Mouse (Mus musculus) myocyte (in vitro differentiated cells): ENCODE results near the gene Xxylt1. TPM values are rescaled to one million over a fixed set of nuclear protein-coding genes. Genes with fewer than 3 reads are reported as not detected.

Experiments used
- H3K27me3 ChIP-seq: one replicate; pipeline ENCODE4 v1.6.1; 2011; ENCODE audit not compliant: control insufficient read depth, insufficient read depth, insufficient read length
- H3K36me3 ChIP-seq: one replicate; pipeline ENCODE4 v1.6.1; 2011; ENCODE audit not compliant: control insufficient read depth, insufficient read depth
- H3K4me2 ChIP-seq: one replicate; pipeline ENCODE4 v1.6.1; 2011; ENCODE audit warnings: low read depth, control low read depth
- H3K4me3 ChIP-seq: one replicate; pipeline ENCODE4 v1.5.1; 2011; ENCODE audit warnings: mild to moderate bottlenecking, control low read depth, moderate library complexity
- H3K79me2 ChIP-seq: one replicate; pipeline ENCODE4 v1.6.1; 2011; ENCODE audit not compliant: control insufficient read depth, insufficient read depth
- H3ac ChIP-seq: one replicate; pipeline ENCODE4 v1.6.1; 2011; ENCODE audit not compliant: control insufficient read depth, insufficient read length
- CEBPB ChIP-seq: IDR thresholded peaks from 2 replicates; pipeline ENCODE4 v1.6.1; 2011; ENCODE audit warnings: mild to moderate bottlenecking, moderate library complexity; ENCODE audit not compliant: poor library complexity, insufficient read depth, severe bottlenecking
- E2F4 ChIP-seq: IDR thresholded peaks from one replicate; pipeline ENCODE4 v1.6.1; 2011; ENCODE audit warnings: mild to moderate bottlenecking, control low read depth, moderate library complexity; ENCODE audit not compliant: insufficient read depth
- MAX ChIP-seq: IDR thresholded peaks from one replicate; pipeline ENCODE4 v1.6.1; 2011; ENCODE audit warnings: low read depth, mild to moderate bottlenecking, control low read depth
- MYOD1 ChIP-seq, 3 experiments: IDR thresholded peaks; one replicate each; pipeline ENCODE4 v1.6.1; 2011; ENCODE audit warnings: control low read depth in 2 of 3, low read depth in 2 of 3, mild to moderate bottlenecking in 2 of 3, moderate library complexity in 1 of 3; ENCODE audit not compliant: insufficient read length in 2 of 3, control insufficient read depth in 1 of 3
- MYOG ChIP-seq, 3 experiments: IDR thresholded peaks; one replicate each; pipeline ENCODE4 v1.6.1; 2011; ENCODE audit warnings: control low read depth in 2 of 3, low read depth in 2 of 3, mild to moderate bottlenecking in 2 of 3; ENCODE audit not compliant: insufficient read length in 2 of 3, control insufficient read depth in 1 of 3, insufficient read depth in 1 of 3
- POLR2A ChIP-seq: IDR thresholded peaks from one replicate; pipeline ENCODE4 v1.6.1; 2011; ENCODE audit warnings: low read depth, mild to moderate bottlenecking, control low read depth, moderate library complexity; ENCODE audit not compliant: insufficient read length
- POLR2AphosphoS2 ChIP-seq: IDR thresholded peaks from one replicate; pipeline ENCODE4 v1.6.1; 2011; ENCODE audit warnings: low read depth, control low read depth; ENCODE audit not compliant: insufficient read length
- REST ChIP-seq: IDR thresholded peaks from one replicate; pipeline ENCODE4 v1.6.1; 2011; ENCODE audit warnings: mild to moderate bottlenecking, control low read depth, moderate library complexity; ENCODE audit not compliant: insufficient read depth, insufficient read length
- SRF ChIP-seq: IDR thresholded peaks from one replicate; pipeline ENCODE4 v1.6.1; 2011; ENCODE audit warnings: low read depth; ENCODE audit not compliant: control insufficient read depth, insufficient read length
- TCF12 ChIP-seq: IDR thresholded peaks from one replicate; pipeline ENCODE4 v1.6.1; 2011; ENCODE audit warnings: mild to moderate bottlenecking, control low read depth; ENCODE audit not compliant: poor library complexity, insufficient read depth, severe bottlenecking
- TCF3 ChIP-seq: IDR thresholded peaks from one replicate; pipeline ENCODE4 v1.6.1; 2011; ENCODE audit warnings: low read depth, control low read depth; ENCODE audit not compliant: insufficient read length
- USF1 ChIP-seq: IDR thresholded peaks from one replicate; pipeline ENCODE4 v1.6.1; 2011; ENCODE audit warnings: low read depth, mild to moderate bottlenecking, control low read depth, moderate library complexity
- polyA plus RNA-seq: library from polyadenylated mRNA; unstranded; fragments of >200 nt; fragmentation: generic; extraction: Trizol; gene quantifications from one replicate; pipeline ENCODE4 v1.2.1, GENCODE M21; 2012; ENCODE audit warnings: missing spikeins

The Xxylt1 gene
- polyA plus RNA-seq, 1 experiment: 7.6 TPM

DNA sequence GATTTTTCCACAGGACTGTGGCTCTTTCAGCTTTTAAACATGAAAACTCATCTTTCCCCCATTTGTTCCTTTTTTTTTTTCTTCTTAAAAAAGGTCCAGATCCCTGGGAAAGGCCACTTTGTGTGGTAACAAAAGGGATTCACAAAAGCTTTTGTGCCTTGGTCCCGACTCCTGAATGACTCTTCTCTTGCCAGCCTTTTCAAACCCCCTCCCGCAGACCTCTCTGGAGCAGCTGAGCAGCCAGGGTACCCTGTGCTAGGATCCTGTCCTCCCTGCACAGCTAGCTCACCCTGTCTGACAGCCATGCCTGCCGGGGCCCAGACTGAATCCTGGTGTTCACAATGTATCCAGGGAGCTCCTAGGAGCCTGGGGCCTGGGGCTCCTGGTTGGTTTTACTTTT, 47.2 kb downstream of the Xxylt1 start:
- no peaks in the 10 kb centered on the region for H3K36me3 ChIP-seq
- no peaks in the 10 kb centered on the region for H3K79me2 ChIP-seq
- no peak for TF ChIP-seq TCF3
- TF ChIP-seq POLR2AphosphoS2: no peak
- TF ChIP-seq MYOD1 (IDR thresholded peaks at IDR 0.05; ENCODE audit: control insufficient read depth in 1 of 3, insufficient read length in 2 of 3, low read depth in 2 of 3): no peak
- TF ChIP-seq MAX: no peak
- no peak for TF ChIP-seq SRF
- TF ChIP-seq REST: no peak
- TF ChIP-seq USF1: no peak
- no peak for TF ChIP-seq POLR2A
- TF ChIP-seq CEBPB: no peak
- no peak for TF ChIP-seq MYOG (IDR thresholded peaks at IDR 0.05; ENCODE audit: control insufficient read depth in 1 of 3, insufficient read depth in 1 of 3, insufficient read length in 2 of 3, low read depth in 2 of 3)
- TF ChIP-seq TCF12: no peak
- no peak for TF ChIP-seq E2F4
- no peak overlapping the region for H3K4me2 ChIP-seq
- H3ac ChIP-seq: no peak overlapping the region
- H3K27me3 ChIP-seq: no peaks in the 10 kb centered on the region
- no peak overlapping the region for H3K4me3 ChIP-seq

GRCm38 (mm10) chr16:31029739-31030485, 51.3 kb downstream of the Xxylt1 start:
- Histone ChIP-seq H3K27me3 (no peaks in the 10 kb centered on the region), H3K4me2 (no peak overlapping the region), H3K4me3 (no peak overlapping the region), H3K79me2 (no peaks in the 10 kb centered on the region), H3ac (no peak overlapping the region), H3K36me3 (no peaks in the 10 kb centered on the region)
- TF ChIP-seq E2F4: no peak
- no peak for TF ChIP-seq CEBPB
- no peak for TF ChIP-seq MAX
- no peak for TF ChIP-seq REST
- TF ChIP-seq POLR2A: no peak
- TF ChIP-seq USF1: no peak
- no peak for TF ChIP-seq POLR2AphosphoS2
- no peak for TF ChIP-seq MYOG (IDR thresholded peaks at IDR 0.05; ENCODE audit: control insufficient read depth in 1 of 3, insufficient read depth in 1 of 3, insufficient read length in 2 of 3, low read depth in 2 of 3)
- TF ChIP-seq SRF: no peak
- TF ChIP-seq TCF12: no peak
- no peak for TF ChIP-seq TCF3
- no peak for TF ChIP-seq MYOD1 (IDR thresholded peaks at IDR 0.05; ENCODE audit: control insufficient read depth in 1 of 3, insufficient read length in 2 of 3, low read depth in 2 of 3)

- Histone ChIP-seq H3K27me3 (no peaks in the 10 kb centered on the region), H3ac (no peak overlapping the region), H3K79me2 (no peaks in the 10 kb centered on the region), H3K4me2 (no peak overlapping the region), H3K36me3 (no peaks in the 10 kb centered on the region), H3K4me3 (no peak overlapping the region)
- no peak for TF ChIP-seq REST
- no peak for TF ChIP-seq E2F4
- no peak for TF ChIP-seq TCF3
- no peak for TF ChIP-seq CEBPB
- no peak for TF ChIP-seq POLR2AphosphoS2
- TF ChIP-seq MYOG (IDR thresholded peaks at IDR 0.05; ENCODE audit: control insufficient read depth in 1 of 3, insufficient read depth in 1 of 3, insufficient read length in 2 of 3, low read depth in 2 of 3): no peak
- TF ChIP-seq USF1: no peak
- TF ChIP-seq SRF: no peak
- no peak for TF ChIP-seq POLR2A
- no peak for TF ChIP-seq MAX
- TF ChIP-seq MYOD1 (IDR thresholded peaks at IDR 0.05; ENCODE audit: control insufficient read depth in 1 of 3, insufficient read length in 2 of 3, low read depth in 2 of 3): no peak
- TF ChIP-seq TCF12: no peak
Measured at GRCm38 (mm10) chr16:31027675-31028074, 53.6 kb downstream of the Xxylt1 start.

- H3ac ChIP-seq: no peak overlapping the region
- no peaks in the 10 kb centered on the region for H3K79me2 ChIP-seq
- H3K36me3 ChIP-seq: no peaks in the 10 kb centered on the region
- no peaks in the 10 kb centered on the region for H3K27me3 ChIP-seq
- no peak overlapping the region for H3K4me2 ChIP-seq
- no peak overlapping the region for H3K4me3 ChIP-seq
- TF ChIP-seq CEBPB (no peak), USF1 (no peak), MAX (no peak), SRF (no peak), E2F4 (no peak)
Measured at GRCm38 (mm10) chr16:31025516-31025915, 55.7 kb downstream of the Xxylt1 start.

DNA sequence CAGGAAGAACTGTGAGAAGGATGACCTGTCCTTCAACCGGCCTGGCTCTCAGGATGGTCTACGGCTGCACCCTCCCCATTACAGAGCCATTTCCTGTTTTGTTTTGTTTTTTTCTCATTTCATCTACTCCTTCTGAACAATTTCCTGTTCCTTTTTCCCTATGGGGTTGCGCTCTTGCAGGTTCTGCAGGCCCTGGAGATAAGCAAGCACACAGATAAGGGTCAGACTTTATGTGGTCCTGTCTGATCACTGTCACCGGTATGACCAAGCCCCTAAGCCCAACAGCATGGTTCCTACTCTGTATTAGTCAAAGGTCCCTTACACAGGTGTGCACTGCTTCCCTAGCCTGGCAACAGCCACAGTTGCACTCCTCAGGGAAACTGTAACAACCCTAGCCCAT, 56.2 kb downstream of the Xxylt1 start:
- TF ChIP-seq SRF (no peak), CEBPB (no peak), POLR2AphosphoS2 (no peak), E2F4 (no peak), TCF3 (no peak), USF1 (no peak), TCF12 (no peak)
- Histone ChIP-seq H3K4me3 (no peak overlapping the region), H3K4me2 (no peak overlapping the region), H3K27me3 (no peaks in the 10 kb centered on the region), H3K79me2 (no peaks in the 10 kb centered on the region), H3K36me3 (no peaks in the 10 kb centered on the region), H3ac (no peak overlapping the region)
